28 mouse cellular contexts compared by ENCODE assay signal in the genomic region with DNA sequence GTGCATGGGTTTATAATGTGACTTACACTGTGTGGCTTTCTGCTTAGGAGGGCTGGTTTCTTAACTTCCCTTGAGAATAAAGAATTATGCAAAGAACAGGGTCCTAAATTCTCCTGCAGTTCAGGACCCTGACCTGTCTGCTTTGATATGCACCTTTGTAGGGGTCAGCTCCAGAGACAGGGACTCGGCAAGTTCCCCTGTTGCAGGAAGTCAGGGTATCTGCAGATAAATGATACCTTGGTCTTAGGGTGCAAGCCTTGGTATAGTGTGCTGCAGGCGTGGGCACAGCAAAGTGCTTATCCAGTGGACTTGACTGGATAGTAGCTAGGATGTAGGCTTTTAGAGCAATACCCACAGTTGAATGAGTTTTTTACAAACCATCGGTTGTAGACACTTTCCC. TPM values are rescaled to one million over a fixed set of nuclear protein-coding genes. Genes with fewer than 3 reads are reported as not detected.
"Had no signal": no experiment of that assay in that cellular context is flagged by ENCODE, and none has a peak within 500 bp of the region (broad histone marks: within the 10 kb centered on the region; RNA-seq: fewer than 3 reads in every experiment).

No protein-coding gene starts in this region.

- ATAC-seq: forebrain, embryonic 13.5 days; forebrain, embryonic 14.5 days; forebrain, embryonic 15.5 days; forebrain, embryonic 16.5 days; forebrain, postnatal 0 days had no signal

- H3K4me2 ChIP-seq: embryonic facial prominence, embryonic 12.5 days; embryonic facial prominence, embryonic 13.5 days; embryonic facial prominence, embryonic 15.5 days; forebrain, embryonic 12.5 days; forebrain, embryonic 13.5 days; forebrain, embryonic 15.5 days had no signal

- H3K4me3 ChIP-seq: embryonic facial prominence, embryonic 10.5 days; embryonic facial prominence, embryonic 12.5 days; embryonic facial prominence, embryonic 13.5 days; embryonic facial prominence, embryonic 15.5 days; erythroblast, embryonic 14.5 days; forebrain, embryonic 10.5 days; forebrain, embryonic 12.5 days; forebrain, embryonic 13.5 days; forebrain, embryonic 15.5 days; gastrocnemius, adult 2 months; heart, adult 2 months had no signal

- H3K4me1 ChIP-seq: forebrain, embryonic 15.5 days had no signal

- H3K27me3 ChIP-seq: embryonic facial prominence, embryonic 12.5 days; embryonic facial prominence, embryonic 13.5 days; embryonic facial prominence, embryonic 15.5 days; forebrain, embryonic 12.5 days; forebrain, embryonic 13.5 days; forebrain, embryonic 15.5 days had no signal

- DNase-seq: cerebellum, adult 2 months; cerebellum, adult 8-10 months; cerebellum, adult 9-10 months; cerebellum, adult 9-11 months; cerebellum, postnatal 10 days; cerebellum, postnatal 14 days; cerebellum, postnatal 25 days; cerebellum, postnatal 36 days; embryo, embryonic 11 days; forebrain, postnatal 0 days; gastrocnemius, adult 2 months; gastrocnemius, postnatal 10 days; gastrocnemius, postnatal 14 days; gastrocnemius, postnatal 25 days; gastrocnemius, postnatal 36 days; heart, adult 18-20 months; heart, adult 2 months had no signal

- H3K9ac ChIP-seq: embryonic facial prominence, embryonic 12.5 days; embryonic facial prominence, embryonic 13.5 days; embryonic facial prominence, embryonic 15.5 days; forebrain, embryonic 12.5 days; forebrain, embryonic 13.5 days; forebrain, embryonic 15.5 days; forebrain, postnatal 0 days had no signal

- H3K36me3 ChIP-seq: embryonic facial prominence, embryonic 10.5 days; embryonic facial prominence, embryonic 12.5 days; embryonic facial prominence, embryonic 13.5 days; embryonic facial prominence, embryonic 15.5 days; forebrain, embryonic 10.5 days; forebrain, embryonic 12.5 days; forebrain, embryonic 15.5 days had no signal

- H3K27ac ChIP-seq: embryonic facial prominence, embryonic 10.5 days; embryonic facial prominence, embryonic 12.5 days; embryonic facial prominence, embryonic 13.5 days; embryonic facial prominence, embryonic 15.5 days; forebrain, embryonic 10.5 days; forebrain, embryonic 12.5 days; forebrain, embryonic 13.5 days; forebrain, embryonic 15.5 days; gastrocnemius, adult 2 months; heart, adult 2 months had no signal

- H3K9me3 ChIP-seq: embryonic facial prominence, embryonic 10.5 days; embryonic facial prominence, embryonic 12.5 days; embryonic facial prominence, embryonic 13.5 days; embryonic facial prominence, embryonic 15.5 days; forebrain, embryonic 10.5 days; forebrain, embryonic 12.5 days; forebrain, embryonic 13.5 days; forebrain, embryonic 15.5 days had no signal

RNA-seq across cellular contexts. Expression of gene Shisa2, which starts 19.8 kb away (rescaled TPM):
- polyA plus RNA-seq: erythroblast, embryonic 14.5 days had no signal
